Mouse (Mus musculus): ENCODE measurements at regions not wholly inside any gene's neighbourhood (a gene's known extent, or its start where the extent isn't known, plus 50 kb on each side); places are given as distances from the start of the nearest gene placed in this dataset.

DNA sequence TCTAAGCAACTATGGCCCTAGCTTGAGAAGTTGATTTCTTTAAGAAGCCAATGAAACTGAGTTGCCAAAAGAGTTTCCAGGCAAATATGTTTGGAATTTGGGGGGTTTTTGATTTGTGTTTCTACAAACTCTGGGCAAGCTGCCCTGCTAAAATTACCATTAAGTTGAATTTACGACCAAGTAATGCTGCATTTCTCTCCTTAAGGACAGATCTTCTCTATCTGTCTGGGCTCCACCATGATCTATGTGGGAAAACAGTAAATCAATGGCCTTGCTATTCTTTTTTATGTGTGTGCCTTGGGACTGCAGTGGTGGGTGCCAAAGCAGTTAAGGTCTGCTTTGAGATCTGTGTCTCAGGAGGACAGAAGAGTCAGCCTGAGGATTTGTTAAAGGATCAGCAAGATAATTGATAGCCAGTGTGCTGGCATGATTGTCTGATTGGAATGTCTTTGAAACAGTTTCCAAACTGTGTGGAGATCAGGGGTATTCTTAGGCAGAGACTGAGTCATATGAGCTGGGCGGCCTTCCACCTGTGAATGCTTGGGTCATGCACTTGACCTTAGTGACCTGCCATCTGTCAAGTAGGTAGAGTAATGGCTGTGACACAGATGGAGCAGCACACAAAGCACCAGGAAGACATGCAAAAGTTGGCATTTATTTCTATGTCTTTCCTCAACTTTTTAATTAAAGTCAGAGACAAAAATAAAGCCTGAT, 91.1 kb upstream of the Pmch start:
- DNase-seq (ENCODE audit: low spot score): peak; percentile 59

DNA sequence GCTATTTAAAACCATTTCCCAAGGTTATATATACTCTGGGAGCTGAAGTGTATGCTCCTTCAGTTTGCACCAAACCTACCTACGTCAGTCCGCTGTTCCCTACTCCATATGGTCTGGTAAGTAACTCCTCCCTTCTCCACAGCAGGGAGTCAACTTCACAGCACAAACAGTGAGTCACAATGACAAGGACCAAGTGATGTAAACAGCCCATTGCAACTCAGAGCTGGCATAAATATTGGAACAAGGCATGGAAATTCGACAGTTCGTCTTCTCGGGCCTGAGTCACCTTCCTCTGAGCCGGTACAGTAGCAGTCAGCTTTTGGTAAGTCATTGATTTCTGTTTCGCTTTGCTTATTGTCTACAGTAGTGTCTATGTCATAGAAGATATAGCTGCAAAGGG, 82.2 kb upstream of the Pmch start:
- no peak for DNase-seq (ENCODE audit: low spot score)

DNA sequence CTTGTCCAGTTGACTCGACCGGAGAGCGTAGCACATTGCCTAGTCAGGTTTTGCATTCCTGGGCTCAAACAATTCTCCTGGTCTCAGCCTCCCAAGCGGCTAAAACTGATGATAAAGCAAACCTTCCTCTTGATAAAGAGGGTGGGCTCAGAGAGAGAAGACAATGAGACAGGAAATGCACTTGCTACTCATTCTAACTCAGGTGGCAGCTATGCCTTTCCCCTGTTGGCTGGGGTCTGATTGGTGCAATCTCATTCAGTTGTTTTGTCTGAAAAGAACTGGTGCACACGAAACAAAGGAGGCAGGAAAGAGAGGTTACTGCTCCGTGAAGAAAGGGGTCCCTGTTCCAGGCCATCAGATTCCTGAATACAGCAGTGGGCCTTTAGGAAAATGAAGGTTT, 80.0 kb upstream of the Pmch start:
- DNase-seq (ENCODE audit: low spot score): no peak

DNA sequence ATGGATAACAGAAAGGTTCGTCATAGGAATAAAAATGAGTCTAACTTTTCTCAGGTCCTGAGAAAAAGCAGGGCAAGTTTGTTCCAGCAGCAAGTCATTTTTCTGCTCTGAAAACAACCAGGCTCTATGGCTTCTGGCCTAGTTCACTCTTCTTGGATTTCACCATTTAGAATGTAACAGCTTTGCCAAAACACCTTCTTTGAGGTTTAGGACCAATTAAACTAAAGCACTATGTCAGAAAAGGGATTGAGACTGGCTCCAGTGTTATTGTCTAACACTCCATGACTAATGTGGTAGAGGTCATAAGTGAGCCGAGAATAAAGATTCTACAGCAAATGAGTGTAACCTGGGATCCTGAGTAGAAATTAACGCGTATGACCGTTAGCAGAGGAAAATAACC, 58.9 kb upstream of the Pmch start:
- no peak for DNase-seq (ENCODE audit: low spot score)

All from embryo, embryonic 10.5 days (tissue).